Mouse (Mus musculus): ENCODE data around the gene Nr5a1.

DNA sequence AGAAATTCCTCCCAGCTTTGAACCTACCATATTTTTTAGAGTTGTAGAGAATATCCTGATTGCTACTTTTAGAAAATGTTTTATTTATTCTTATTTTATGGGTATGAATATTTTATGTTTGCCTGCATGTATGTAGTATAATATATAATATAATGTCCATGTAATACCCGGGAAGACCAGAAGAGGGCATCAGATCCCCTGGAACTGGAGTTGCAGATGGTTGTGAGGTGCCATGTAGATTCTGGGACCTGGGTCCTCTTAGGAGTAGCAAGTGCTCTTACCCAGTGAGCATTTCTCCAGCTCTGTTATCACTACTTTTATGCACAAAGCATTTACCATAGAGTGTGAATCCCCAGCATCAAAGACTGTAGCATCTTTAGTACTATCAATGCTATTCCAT lies 52.9 kb downstream of the Nr5a1 start:
- TF ChIP-seq CTCF (IDR thresholded peaks at IDR 0.05; ENCODE audit: low read depth) (peak; percentile 59), EP300 (IDR thresholded peaks at IDR 0.05; ENCODE audit: low read depth) (no peak)
